Mouse (Mus musculus) liver, adult 2 months (tissue): ENCODE data around the gene Bptf. TPM values are rescaled to one million over a fixed set of nuclear protein-coding genes. Genes with fewer than 3 reads are reported as not detected.
A peak's percentile ranks its signal among the peaks of the same experiment; 100 is the strongest.
"Not testable (repeated sequence)": the region's sequence is repeated elsewhere in the genome, so short reads cannot be mapped to it uniquely, and the experiment has no call there.

Experiments
- DNase-seq: peaks from one replicate; pipeline ENCODE4 v3.0.0-alpha.2; 2011; ENCODE audit warnings: low read depth, low spot score; ENCODE audit errors: extremely low read depth
- H3K27ac ChIP-seq: fragments of 200-500 bp; replicated peaks from 2 replicates; pipeline ENCODE4 v1.5.1; 2012; ENCODE audit warnings: low read depth, mild to moderate bottlenecking, control low read depth, inconsistent platforms, low read length; ENCODE audit not compliant: insufficient read depth
- H3K27me3 ChIP-seq: fragments of 200-500 bp; 2 replicates; pipeline ENCODE4 v1.6.1; 2012; ENCODE audit warnings: mild to moderate bottlenecking, moderate library complexity, low read length, inconsistent platforms; ENCODE audit not compliant: control insufficient read depth, insufficient read depth
- H3K36me3 ChIP-seq: fragments of 200-500 bp; 2 replicates; pipeline ENCODE4 v1.6.1; 2012; ENCODE audit warnings: low read length, inconsistent platforms; ENCODE audit not compliant: control insufficient read depth, insufficient read depth
- H3K4me1 ChIP-seq: fragments of 200-500 bp; 2 replicates; pipeline ENCODE4 v1.6.1; 2011; ENCODE audit warnings: low read length; ENCODE audit not compliant: control insufficient read depth, insufficient read depth
- H3K4me3 ChIP-seq: fragments of 200-500 bp; 2 replicates; pipeline ENCODE4 v1.5.1; 2011; ENCODE audit warnings: low read depth, mild to moderate bottlenecking, control low read depth, low read length, moderate library complexity; ENCODE audit not compliant: insufficient read depth
- H3K79me2 ChIP-seq: fragments of 200-500 bp; 2 replicates; pipeline ENCODE4 v1.6.1; 2012; ENCODE audit warnings: inconsistent platforms, mild to moderate bottlenecking, low read length, moderate library complexity; ENCODE audit not compliant: control insufficient read depth, insufficient read depth
- H3K9ac ChIP-seq: fragments of 200-500 bp; 2 replicates; pipeline ENCODE4 v1.6.1; 2012; ENCODE audit warnings: low read depth, mild to moderate bottlenecking, control low read depth, inconsistent platforms, low read length
- CTCF ChIP-seq: fragments of 200-500 bp; IDR thresholded peaks from 2 replicates; pipeline ENCODE4 v1.5.1; 2011; ENCODE audit warnings: low read depth, low read length, control low read depth
- POLR2A ChIP-seq: fragments of 200-500 bp; IDR thresholded peaks from 2 replicates; pipeline ENCODE4 v1.6.1; 2011; ENCODE audit warnings: low read length, control low read depth; ENCODE audit not compliant: insufficient read depth; ENCODE audit errors: extremely low read depth
- WGBS: fragments of 180-500 bp; shearing (Covaris S2); methylation state at CpG from one replicate; pipeline ENCODE4 v1.1.7; 2018; 5-methylcytosine and 5-hydroxymethylcytosine counted together
- polyA plus RNA-seq: library from polyadenylated mRNA; depleted of rRNA; stranded (reverse); fragments of >200 nt; gene quantifications from 2 replicates; pipeline ENCODE4 v1.2.3, GENCODE M21; 2012
- total RNA-seq: library from RNA; depleted of rRNA; stranded (reverse); fragments of >200 nt; gene quantifications from 2 replicates; pipeline ENCODE4 v1.2.3, GENCODE M21; 2014

Bptf gene
- total and polyA plus RNA-seq, 2 experiments, result 7.6 to 15.0 TPM

DNA sequence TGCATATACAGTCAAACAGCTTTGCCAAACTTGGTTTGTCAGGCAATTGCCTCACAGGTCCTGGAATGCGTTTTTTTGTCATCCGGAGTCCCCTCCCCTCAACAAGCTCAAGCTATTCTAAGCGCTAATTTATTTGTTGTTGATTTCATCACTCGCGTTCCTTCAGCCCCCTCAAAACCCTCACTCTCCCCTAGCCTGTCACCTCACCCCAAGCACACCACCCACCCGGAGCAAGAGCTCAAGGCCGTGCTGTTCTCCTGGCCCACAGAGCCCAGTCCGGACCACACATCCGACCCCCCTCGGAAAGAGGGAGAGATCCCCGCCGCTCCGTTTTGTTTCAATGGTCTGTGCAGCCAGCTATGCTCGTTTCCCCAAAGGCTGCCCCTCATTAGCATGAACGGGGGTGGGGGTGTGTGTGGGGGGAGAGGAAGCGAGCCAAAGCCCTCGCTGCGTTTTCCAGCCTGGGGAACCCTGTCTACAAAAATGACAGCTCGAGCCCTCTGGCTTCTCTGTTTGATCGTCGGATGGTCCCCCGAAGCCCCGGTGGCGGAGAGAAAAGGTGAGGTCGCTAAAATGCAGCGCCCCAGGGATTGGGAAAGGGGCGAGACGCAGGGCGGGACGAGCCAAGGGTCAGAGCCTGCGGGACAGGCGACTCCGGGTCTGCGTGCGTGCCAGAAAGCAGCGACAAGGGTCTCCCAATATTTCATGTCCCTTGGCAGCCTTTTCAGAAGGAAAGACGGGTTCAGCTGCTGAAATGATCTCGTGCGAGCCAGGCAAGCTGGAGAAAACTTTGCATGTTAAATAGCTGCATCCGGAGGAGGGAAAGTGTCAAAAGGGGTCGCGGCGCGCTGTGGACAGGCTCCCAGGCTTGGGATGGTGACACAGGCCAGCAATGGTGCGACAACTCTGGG, 106.3 kb downstream of the Bptf start, which contains the start of gene 1810010H24Rik:
Gene 1810010H24Rik (plus strand): TSS at position 271 of the 911 bp plus-strand sequence.
- peak within 1 kb of the TSS; percentile 29 for H3K4me3 ChIP-seq
- peak within 1 kb of the TSS; percentile 44 for H3K9ac ChIP-seq
- H3K79me2 ChIP-seq, result no peaks in the 10 kb centered on the region
- 1% methylated on average over 45 of the region's 45 CpGs for WGBS
- no peak for DNase-seq
- H3K36me3 ChIP-seq, result no peaks in the 10 kb centered on the region
- no peaks in the 10 kb centered on the region for H3K27me3 ChIP-seq
- H3K27ac ChIP-seq, result no peak within 1 kb of the TSS
- peaks cover 12% of the 10 kb centered on the region for H3K4me1 ChIP-seq
- TF ChIP-seq CTCF (no peak), POLR2A (no peak)

DNA sequence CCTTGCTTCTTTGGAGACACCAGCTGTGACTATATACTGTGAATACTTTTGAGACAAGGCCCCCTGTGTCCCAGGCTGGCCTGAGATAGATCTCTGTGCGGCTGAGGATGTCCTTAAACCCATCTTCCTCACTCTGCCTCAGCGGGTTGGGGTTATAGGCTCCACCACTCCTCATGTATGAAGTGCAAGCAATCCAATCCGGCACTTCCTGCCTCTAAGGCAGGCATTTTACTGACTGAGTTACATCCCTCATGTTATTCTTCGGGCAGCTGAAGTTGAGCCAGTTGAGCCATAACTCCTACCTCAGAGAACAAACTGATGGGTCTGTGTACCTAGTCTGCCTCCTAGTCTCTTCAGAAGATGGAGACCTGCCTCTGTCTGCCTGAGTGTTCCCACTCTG, 107.5 kb downstream of the Bptf start:
- no peaks in the 10 kb centered on the region for H3K79me2 ChIP-seq
- H3K4me3 ChIP-seq, result no peak overlapping the region
- WGBS, result 84% methylated on average over 4 of the region's 4 CpGs
- DNase-seq, result no peak
- no peaks in the 10 kb centered on the region for H3K36me3 ChIP-seq
- no peaks in the 10 kb centered on the region for H3K27me3 ChIP-seq
- H3K4me1 ChIP-seq, result peaks cover 12% of the 10 kb centered on the region
- H3K9ac ChIP-seq, result no peak overlapping the region
- H3K27ac ChIP-seq, result no peak overlapping the region
- no peak for TF ChIP-seq POLR2A
- TF ChIP-seq CTCF, result no peak

DNA sequence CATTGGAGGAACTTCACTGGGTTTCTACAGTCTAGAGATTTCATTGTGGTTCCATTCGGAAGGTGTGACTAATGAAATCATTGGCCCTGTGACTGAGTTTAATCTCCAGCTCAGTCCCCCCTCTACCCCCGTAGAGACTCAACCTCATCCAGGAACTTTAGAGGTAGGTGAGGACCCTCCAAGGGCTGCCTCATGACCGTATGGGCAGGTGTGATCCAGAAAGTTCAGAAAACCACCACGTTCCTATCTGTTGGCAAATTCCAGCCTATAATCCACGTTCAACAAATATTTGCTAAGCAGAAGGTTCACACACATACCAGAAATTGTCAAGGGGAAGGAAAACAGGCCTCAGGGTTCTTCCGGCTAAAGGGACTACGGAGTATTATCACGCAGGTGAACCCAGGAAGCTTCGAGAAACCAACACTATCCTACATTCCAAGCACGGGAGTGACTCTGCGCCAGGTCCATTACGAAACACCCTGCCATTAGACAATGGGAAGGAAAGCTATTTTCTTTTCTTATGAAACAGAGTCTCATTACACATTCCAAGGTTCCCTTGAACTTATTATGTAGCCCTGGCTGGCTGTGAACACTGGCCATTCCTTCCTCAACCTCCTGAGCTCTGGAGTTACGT, 109.8 kb downstream of the Bptf start:
- Histone ChIP-seq H3K4me1 (peaks cover 9% of the 10 kb centered on the region), H3K4me3 (no peak overlapping the region), H3K79me2 (no peaks in the 10 kb centered on the region), H3K27me3 (no peaks in the 10 kb centered on the region), H3K27ac (no peak overlapping the region), H3K9ac (no peak overlapping the region), H3K36me3 (no peaks in the 10 kb centered on the region)
- WGBS, result 49% methylated on average over 13 of the region's 13 CpGs
- DNase-seq, result peak; percentile 64
- TF ChIP-seq CTCF (no peak), POLR2A (no peak)

DNA sequence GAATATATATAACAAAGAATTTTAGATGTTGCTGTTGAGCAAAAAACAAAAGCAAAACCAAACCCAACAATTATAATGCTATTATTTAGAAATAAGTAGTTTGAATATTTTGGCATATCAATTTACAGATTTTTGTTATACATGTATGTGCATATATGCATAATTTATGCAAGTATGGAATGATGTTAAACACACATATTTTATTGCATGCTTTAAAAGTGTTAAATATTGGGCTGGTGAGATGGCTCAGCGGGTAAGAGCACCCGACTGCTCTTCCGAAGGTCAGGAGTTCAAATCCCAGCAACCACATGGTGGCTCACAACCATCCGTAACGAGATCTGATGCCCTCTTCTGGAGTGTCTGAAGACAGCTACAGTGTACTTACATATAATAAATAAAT, 112.2 kb downstream of the Bptf start:
- not testable (repeated sequence) for H3K27me3 ChIP-seq, H3K27ac ChIP-seq, H3K9ac ChIP-seq, H3K4me1 ChIP-seq, H3K79me2 ChIP-seq, H3K36me3 ChIP-seq, H3K4me3 ChIP-seq, DNase-seq
- WGBS, result 90% methylated on average over 5 of the region's 5 CpGs

DNA sequence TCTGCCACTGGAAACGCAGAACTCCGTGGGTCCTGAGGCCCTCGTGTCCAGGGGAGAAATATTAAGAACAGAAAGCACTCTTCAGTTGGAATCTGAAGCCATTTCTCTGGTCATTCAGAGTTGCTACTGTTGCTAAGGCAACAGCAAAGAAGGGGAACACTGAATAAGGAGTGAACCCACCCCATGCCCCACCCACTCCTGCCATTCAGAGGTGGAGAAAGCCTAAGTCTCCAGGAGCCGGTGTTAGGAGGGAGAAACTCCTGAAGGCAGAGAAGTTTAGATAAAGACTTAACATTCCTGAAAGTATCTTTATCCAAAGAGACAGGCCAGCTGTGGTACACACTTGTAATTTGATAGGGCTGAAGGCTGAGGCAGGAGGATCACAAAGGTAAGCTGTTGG, 112.6 kb downstream of the Bptf start:
- Histone ChIP-seq H3K4me1 (peaks cover 13% of the 10 kb centered on the region), H3K27me3 (no peaks in the 10 kb centered on the region), H3K9ac (no peak overlapping the region), H3K4me3 (no peak overlapping the region), H3K27ac (no peak overlapping the region), H3K79me2 (no peaks in the 10 kb centered on the region), H3K36me3 (no peaks in the 10 kb centered on the region)
- TF ChIP-seq POLR2A, result no peak
- TF ChIP-seq CTCF, result no peak
- WGBS, result 92% methylated on average over 4 of the region's 4 CpGs
- DNase-seq, result no peak

DNA sequence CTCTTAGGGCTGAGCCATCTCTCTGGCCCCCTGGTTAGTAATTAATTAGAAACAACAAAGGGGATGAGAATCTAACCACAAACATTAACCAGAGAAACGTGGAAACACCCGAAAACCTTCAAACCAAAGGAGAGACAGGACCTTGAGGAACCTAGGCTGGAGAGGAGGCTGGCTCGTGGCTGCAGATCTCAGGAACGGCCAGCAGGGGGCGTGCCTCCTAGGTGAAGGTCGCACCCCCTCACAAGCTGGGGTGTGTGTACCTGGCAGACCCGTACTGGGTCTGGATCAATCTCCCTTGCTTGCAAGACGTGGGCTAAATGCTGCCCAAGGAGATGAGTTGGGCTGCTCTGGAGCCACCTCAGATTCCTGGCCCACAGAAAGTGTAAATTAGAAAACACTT, 113.3 kb downstream of the Bptf start:
- Histone ChIP-seq H3K4me3 (no peak overlapping the region), H3K9ac (no peak overlapping the region), H3K27ac (no peak overlapping the region), H3K4me1 (peaks cover 13% of the 10 kb centered on the region), H3K36me3 (no peaks in the 10 kb centered on the region), H3K27me3 (no peaks in the 10 kb centered on the region), H3K79me2 (no peaks in the 10 kb centered on the region)
- 43% methylated on average over 8 of the region's 8 CpGs for WGBS
- TF ChIP-seq POLR2A, result no peak
- TF ChIP-seq CTCF, result peak; percentile 82
- no peak for DNase-seq
